Mouse (Mus musculus) limb, embryonic 11.5 days (tissue): Measurements from ENCODE around the gene Tmeff1. TPM values are rescaled to one million over a fixed set of nuclear protein-coding genes. Genes with fewer than 3 reads are reported as not detected.
A peak's percentile ranks its signal among the peaks of the same experiment; 100 is the strongest.

Experiments used
- ATAC-seq: fragments of 200-750 bp; cut with Nextera tagmentation; 2 replicates; pipeline ENCODE4 v1.8.0; 2017; ENCODE audit warnings: low read depth; ENCODE audit not compliant: insufficient number of reproducible peaks, low FRiP score, low TSS enrichment
- DNase-seq: peaks from one replicate; pipeline ENCODE4 v3.0.0-alpha.2; 2015; ENCODE audit warnings: low spot score
- H3K27ac ChIP-seq: fragments of 300-500 bp; sonication (generic); replicated peaks from 2 replicates; pipeline ENCODE4 v1.5.1; 2014; ENCODE audit warnings: low read depth, mild to moderate bottlenecking, low read length
- H3K27me3 ChIP-seq: fragments of 300-500 bp; sonication (generic); 2 replicates; pipeline ENCODE4 v1.6.1; 2014; ENCODE audit warnings: mild to moderate bottlenecking, low read length, mixed read lengths; ENCODE audit not compliant: control insufficient read depth, insufficient read depth
- H3K36me3 ChIP-seq: fragments of 300-500 bp; sonication (generic); 2 replicates; pipeline ENCODE4 v1.6.1; 2014; ENCODE audit warnings: mild to moderate bottlenecking, low read length, moderate library complexity, mixed read lengths; ENCODE audit not compliant: control insufficient read depth, insufficient read depth
- H3K4me1 ChIP-seq: fragments of 300-500 bp; sonication (generic); 2 replicates; pipeline ENCODE4 v1.6.1; 2014; ENCODE audit warnings: low read length, mixed read lengths; ENCODE audit not compliant: control insufficient read depth, insufficient read depth
- H3K4me2 ChIP-seq: fragments of 300-500 bp; sonication (generic); 2 replicates; pipeline ENCODE4 v1.6.1; 2014; ENCODE audit warnings: low read depth, mild to moderate bottlenecking, moderate library complexity; ENCODE audit not compliant: severe bottlenecking
- H3K4me3 ChIP-seq: fragments of 300-500 bp; sonication (generic); 2 replicates; pipeline ENCODE4 v1.5.1; 2014; ENCODE audit warnings: low read depth, low read length
- H3K9ac ChIP-seq: fragments of 300-500 bp; sonication (generic); 2 replicates; pipeline ENCODE4 v1.6.1; 2014; ENCODE audit warnings: mild to moderate bottlenecking, low read length
- H3K9me3 ChIP-seq: fragments of 300-500 bp; sonication (generic); 2 replicates; pipeline ENCODE4 v1.6.1; 2016; ENCODE audit warnings: low read length; ENCODE audit not compliant: control insufficient read depth
- WGBS: fragments of 180-500 bp; shearing (Covaris S2); extraction: QIAGEN DNeasy Blood & Tissue Kit; methylation state at CpG from one replicate; pipeline ENCODE4 v1.1.7; 2014; 5-methylcytosine and 5-hydroxymethylcytosine counted together
- polyA plus RNA-seq: library from polyadenylated mRNA; unstranded; fragments of >200 nt; fragmentation: Nextera tagmentation; extraction: Ambion mirVana; gene quantifications from 2 replicates; pipeline ENCODE4 v1.2.1, GENCODE M21; 2014

Gene Tmeff1
- polyA plus RNA-seq, 1 experiment from 2014 or later, result 128 TPM

- H3K9ac ChIP-seq, result no peak overlapping the region
- no peaks in the 10 kb centered on the region for H3K9me3 ChIP-seq
- no peaks in the 10 kb centered on the region for H3K36me3 ChIP-seq
- DNase-seq, result peak; percentile 32
- no peak for ATAC-seq
- WGBS, result 36% methylated on average over 6 of the region's 6 CpGs
- no peaks in the 10 kb centered on the region for H3K4me1 ChIP-seq
- no peaks in the 10 kb centered on the region for H3K27me3 ChIP-seq
- H3K27ac ChIP-seq, result no peak overlapping the region
- H3K4me2 ChIP-seq, result no peak overlapping the region
- H3K4me3 ChIP-seq, result no peak overlapping the region
These were observed 103.2 kb downstream of the Tmeff1 start for GRCm38 (mm10) chr4:48688148-48688547.

DNA sequence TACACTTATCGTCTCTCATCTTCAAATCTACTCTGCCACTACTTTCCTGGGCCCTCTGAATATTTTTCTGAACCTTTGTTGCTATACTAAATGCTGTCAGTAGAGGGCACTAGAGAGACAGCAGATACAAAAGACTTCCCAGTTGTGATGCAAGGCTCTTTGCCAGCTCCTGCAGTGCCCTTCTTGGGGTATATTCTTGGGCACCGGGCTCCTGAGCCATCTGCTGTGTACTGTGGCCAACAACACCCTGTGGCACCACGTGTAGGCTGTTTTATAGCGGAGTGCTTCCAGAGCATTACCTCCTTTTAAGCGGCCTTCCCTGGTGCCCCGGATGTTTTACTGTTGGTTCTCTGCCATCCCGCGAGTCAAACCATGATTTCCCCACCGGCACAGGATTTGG is 105.7 kb downstream of the Tmeff1 start:
- WGBS, result 89% methylated on average over 9 of the region's 9 CpGs
- Histone ChIP-seq H3K27me3 (no peaks in the 10 kb centered on the region), H3K9me3 (no peaks in the 10 kb centered on the region), H3K4me1 (no peaks in the 10 kb centered on the region), H3K4me2 (no peak overlapping the region), H3K4me3 (no peak overlapping the region), H3K36me3 (no peaks in the 10 kb centered on the region), H3K9ac (no peak overlapping the region), H3K27ac (no peak overlapping the region)
- ATAC-seq (no peak), DNase-seq (no peak)

DNA sequence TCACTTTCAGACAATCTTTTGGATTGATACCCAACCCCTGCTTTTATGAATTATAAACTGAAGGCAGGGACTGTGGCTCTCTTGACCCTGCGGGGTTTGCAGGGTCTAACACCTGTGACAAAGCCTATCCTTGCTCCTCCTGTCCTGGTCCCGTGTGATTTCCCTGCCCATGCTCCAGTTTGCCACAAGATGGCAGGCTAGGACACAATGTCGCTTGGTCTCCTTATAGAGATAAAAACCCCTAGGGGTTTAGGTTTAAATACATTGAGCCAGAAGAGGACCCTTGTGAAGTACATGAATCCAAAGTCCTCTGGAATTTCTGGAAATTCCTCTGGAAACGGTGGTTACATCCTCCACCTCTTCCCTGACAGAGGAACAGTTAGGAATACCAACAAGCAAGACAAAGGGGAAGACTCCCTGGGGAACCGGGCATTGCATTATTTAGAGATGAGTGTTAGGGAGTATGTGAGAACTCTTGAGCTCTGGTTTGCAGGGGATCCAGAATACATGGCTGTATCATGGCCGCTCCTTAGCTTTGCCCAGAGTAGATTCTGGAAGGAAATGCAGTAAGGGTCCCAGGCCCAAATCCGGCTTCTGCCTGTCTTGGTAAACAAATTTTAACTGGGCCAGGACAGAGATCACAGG is 106.9 kb downstream of the Tmeff1 start:
- ATAC-seq (no peak; the same call in 1 of the 2 replicates), DNase-seq (peak; percentile 75)
- no peaks in the 10 kb centered on the region for H3K27me3 ChIP-seq
- H3K4me2 ChIP-seq, result no peak overlapping the region
- no peaks in the 10 kb centered on the region for H3K36me3 ChIP-seq
- no peaks in the 10 kb centered on the region for H3K9me3 ChIP-seq
- no peak overlapping the region for H3K27ac ChIP-seq
- 42% methylated on average over 7 of the region's 7 CpGs for WGBS
- H3K4me3 ChIP-seq, result no peak overlapping the region
- H3K4me1 ChIP-seq, result no peaks in the 10 kb centered on the region
- H3K9ac ChIP-seq, result no peak overlapping the region

GRCm38 (mm10) chr4:48692736-48693292 is 107.8 kb downstream of the Tmeff1 start:
- Histone ChIP-seq H3K4me2 (no peak overlapping the region), H3K27ac (no peak overlapping the region), H3K4me3 (no peak overlapping the region), H3K27me3 (no peaks in the 10 kb centered on the region), H3K36me3 (no peaks in the 10 kb centered on the region), H3K4me1 (no peaks in the 10 kb centered on the region), H3K9me3 (no peaks in the 10 kb centered on the region), H3K9ac (no peak overlapping the region)
- DNase-seq (no peak), ATAC-seq (no peak)
- 27% methylated on average over 9 of the region's 9 CpGs for WGBS

DNA sequence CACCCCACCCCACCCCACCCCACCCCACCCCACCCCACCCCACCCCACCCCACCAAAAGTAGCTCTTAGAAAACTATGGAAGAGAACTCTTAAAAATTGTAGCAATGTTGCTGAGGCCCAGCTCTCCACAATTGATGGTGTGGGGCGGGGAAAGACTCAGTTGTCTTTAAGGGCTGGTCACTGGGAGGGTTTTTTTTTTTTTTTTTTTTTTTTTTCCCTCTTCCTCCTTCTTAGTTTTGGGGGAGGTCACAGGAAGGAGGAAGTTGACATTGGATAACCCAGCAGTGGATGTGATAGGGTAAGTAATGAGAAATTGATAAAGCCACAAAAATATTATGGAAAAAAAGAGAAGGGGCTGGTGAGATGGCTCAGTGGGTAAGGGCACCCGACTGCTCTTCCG is 111.7 kb downstream of the Tmeff1 start:
- Histone ChIP-seq H3K36me3 (no peaks in the 10 kb centered on the region), H3K4me3 (no peak overlapping the region), H3K4me1 (no peaks in the 10 kb centered on the region), H3K27me3 (no peaks in the 10 kb centered on the region), H3K27ac (no peak overlapping the region), H3K9me3 (no peaks in the 10 kb centered on the region), H3K4me2 (no peak overlapping the region), H3K9ac (no peak overlapping the region)
- DNase-seq (no peak), ATAC-seq (no peak)
- 95% methylated on average over 3 of the region's 3 CpGs for WGBS

GRCm38 (mm10) chr4:48697302-48697701 is 112.3 kb downstream of the Tmeff1 start:
- WGBS, result 61% methylated on average over 11 of the region's 11 CpGs
- no peak for ATAC-seq

More at GRCm38 (mm10) chr4:48697302-48697701, 112.3 kb downstream of the Tmeff1 start:
- no peak overlapping the region for H3K4me2 ChIP-seq
- no peaks in the 10 kb centered on the region for H3K27me3 ChIP-seq
- H3K9ac ChIP-seq, result no peak overlapping the region
- no peak overlapping the region for H3K4me3 ChIP-seq
- no peak overlapping the region for H3K27ac ChIP-seq
- H3K4me1 ChIP-seq, result no peaks in the 10 kb centered on the region
- H3K9me3 ChIP-seq, result no peaks in the 10 kb centered on the region
- H3K36me3 ChIP-seq, result no peaks in the 10 kb centered on the region
- DNase-seq, result no peak

Other genes starting within 250 kb of the Tmeff1 start
- gene Tex10, start 111.7 kb upstream of the Tmeff1 start, polyA plus RNA-seq, result 91.9 and 95.6 TPM in 2 replicates
- gene Msantd3, start 45.2 kb upstream of the Tmeff1 start, polyA plus RNA-seq, result 39.5 and 43.3 TPM in 2 replicates
- gene Cavin4, start 78.3 kb downstream of the Tmeff1 start, polyA plus RNA-seq, result 1.7 TPM in 2 replicates